Mouse (Mus musculus): Measurements from ENCODE around the gene Ssu2. TPM values are rescaled to one million over a fixed set of nuclear protein-coding genes. Genes with fewer than 3 reads are reported as not detected.

Gene Ssu2
- total RNA-seq, 2 experiments from 2014 or later = 0.64 to 0.96 TPM

DNA sequence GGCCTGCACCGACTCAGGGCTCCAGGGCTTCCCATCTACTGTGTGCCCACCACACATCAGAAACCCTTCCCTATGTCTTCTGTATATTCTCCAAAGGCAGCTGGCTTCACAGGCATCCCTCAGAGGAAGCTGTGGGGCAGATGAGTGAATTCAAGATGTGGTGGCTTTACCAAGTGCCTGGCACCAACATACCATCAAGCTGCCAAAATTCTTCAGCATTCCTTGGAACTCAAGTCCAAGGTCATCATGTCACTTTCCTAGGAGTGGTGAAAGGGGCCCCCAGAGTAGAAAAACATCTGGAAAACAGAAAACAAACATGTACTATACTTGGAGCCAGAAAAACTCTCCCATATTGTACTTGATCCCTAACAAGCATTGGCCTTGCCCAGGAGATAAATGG lies 28.5 kb downstream of the Ssu2 start:
- no peak for DNase-seq
- intact Hi-C loops (cut with DNase I) = loop anchor here (1.0 kb wide), 1 partner anchor 152 kb away; no protein-coding TSS in a partner anchor

DNA sequence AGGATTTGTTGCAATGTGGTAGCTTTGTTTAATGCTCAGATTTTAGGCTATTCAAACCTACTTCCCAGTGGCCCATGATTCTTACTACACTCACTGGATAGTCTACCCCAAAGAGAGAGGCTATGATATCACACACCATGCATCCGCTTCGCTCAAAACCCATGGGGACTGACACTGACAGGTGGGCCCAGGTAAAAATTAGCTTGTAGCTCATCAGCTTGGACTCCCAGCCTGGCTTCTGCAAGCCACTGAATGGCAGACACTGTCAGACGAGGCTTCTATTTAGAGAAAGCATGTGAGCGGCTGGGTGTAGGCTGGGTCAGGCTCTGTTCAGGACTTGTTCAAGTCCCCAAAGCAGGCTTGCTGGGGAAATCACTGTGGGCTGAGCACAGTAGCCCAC lies 37.4 kb downstream of the Ssu2 start:
- DNase-seq = no peak
- intact Hi-C loops (cut with DNase I) = no loop called here

DNA sequence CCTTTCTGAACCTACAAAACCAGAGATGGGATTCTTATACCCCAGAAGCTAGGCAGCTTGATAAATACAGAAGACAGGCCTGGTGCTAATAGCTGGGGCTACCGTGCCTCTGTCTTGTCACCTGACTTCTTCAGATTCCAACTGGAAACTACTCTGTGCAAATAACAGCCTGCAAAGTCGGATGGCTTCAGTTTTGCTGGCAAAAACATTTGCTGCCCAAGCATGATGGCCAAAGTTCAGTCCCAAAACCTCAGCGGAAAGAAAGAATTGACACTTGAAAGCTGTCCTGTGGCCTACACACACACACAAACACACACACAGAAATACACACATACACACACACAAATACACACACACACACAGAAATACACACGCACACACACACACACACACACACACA lies 48.8 kb downstream of the Ssu2 start:
- DNase-seq = no peak

DNA sequence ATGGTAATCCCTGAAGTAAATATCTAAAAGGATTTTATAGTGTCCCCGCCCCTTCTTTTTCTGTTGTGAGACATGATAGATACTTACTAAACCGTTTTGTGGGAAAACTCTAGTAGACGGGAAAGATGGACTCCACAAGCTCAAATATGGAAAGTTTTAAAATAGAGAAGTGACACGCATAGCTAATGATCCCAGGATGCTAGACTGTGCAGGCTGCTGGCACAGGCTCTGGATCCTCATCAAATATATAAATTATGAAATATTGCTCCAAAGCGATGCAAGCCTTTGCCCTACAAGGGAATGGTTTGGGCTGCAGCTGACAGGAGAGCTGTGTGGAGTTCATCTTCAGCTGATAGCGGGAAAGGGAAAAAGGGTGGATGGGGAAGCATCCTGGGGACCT lies 50.2 kb downstream of the Ssu2 start:
- intact Hi-C loops (cut with DNase I) = no loop called here
- DNase-seq = no peak

More for the DNA sequence above, 48.8 kb downstream of the Ssu2 start:
- intact Hi-C loops (cut with DNase I) = no loop called here

DNA sequence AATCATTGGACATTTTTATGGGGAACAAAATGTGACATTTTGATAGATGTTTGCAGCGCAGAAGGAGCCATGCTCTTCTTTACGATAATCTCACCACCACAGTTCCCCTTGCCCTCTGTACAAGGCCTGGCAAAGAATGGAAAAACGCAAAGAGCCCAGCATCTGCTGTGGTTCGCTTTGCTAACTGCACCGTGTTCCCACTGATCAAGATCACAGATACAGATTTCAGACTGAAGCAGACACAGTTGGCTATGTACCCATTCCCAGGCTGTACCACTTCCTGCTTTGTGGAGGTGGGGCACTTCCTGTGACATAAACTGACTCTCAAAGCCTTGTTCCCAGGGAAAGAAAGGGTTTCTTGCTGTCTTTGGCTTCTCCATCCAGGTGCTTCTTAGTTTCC lies 53.9 kb downstream of the Ssu2 start:
- DNase-seq = no peak
- intact Hi-C loops (cut with DNase I) = no loop called here

DNA sequence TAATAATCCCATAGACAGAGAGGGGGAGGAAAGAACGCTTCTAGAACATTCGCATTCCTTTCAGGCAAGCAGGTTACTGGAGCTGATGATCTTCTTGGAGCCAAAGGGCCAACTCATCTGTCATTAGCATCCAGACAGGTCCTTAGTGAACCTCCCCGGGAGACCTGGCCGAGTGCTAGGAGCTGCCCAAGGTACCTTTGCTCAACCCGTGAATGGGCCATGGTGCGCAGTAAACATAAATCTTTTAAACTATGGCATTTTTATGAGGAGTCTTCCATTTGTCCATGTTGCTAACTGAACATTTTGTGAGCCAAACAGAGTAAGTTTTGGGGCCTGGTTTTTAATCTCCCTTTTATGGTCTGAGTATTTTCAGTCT lies 56.6 kb downstream of the Ssu2 start:
- no peak for DNase-seq
- intact Hi-C loops (cut with DNase I) = no loop called here

DNA sequence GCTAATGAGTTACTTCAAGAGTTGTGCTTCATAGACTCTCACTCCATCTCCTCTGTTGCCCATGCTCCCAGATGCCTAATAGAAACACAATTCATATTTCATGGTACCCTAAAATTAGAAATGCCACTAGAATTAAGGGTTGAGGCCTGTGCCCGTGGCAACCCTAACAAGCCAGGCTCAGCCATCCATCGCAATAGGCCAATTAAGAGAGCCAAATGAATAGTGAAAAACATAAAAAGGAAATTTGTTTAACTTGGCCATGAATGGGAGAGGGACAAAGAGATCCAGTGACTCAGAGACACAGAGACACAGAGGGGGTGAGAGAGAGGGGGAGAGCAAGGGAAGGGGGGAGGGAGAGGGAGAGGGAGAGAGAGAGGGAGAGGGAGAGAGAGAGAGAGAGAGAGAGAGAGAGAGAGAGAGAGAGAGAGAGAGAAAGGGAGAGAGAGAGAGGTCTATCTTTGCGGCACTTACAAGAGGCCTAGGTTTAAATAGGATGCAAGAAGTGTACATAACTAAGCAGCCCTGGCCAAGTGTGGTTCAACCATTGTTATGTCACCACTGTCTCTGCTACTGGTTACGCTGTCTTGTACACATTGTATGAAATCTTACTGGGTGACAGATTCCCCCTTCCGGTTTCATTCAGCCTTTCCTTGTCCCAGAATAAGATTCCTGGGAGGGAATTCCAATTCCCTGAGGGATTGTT lies 57.2 kb downstream of the Ssu2 start:
- intact Hi-C loops (cut with DNase I) = no loop called here
- DNase-seq = no peak

DNA sequence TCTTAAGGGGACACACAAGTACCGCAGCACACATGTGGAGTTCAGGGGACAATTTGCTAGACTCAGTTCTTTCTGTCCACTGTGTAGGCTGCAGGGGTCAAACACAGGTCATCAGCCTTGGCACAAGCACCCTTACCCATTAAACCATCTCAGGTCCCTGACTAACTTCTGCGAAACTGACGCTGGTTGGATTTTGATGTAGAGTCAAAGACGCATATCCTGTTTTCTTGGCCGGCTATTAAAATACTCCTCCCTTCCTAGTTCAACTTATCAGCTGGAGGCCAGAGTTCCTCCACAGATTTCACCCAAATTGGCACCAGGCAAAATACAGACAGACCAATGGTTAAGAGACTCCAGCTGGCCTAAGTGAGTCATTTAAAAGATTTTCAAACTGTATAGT lies 60.0 kb downstream of the Ssu2 start:
- intact Hi-C loops (cut with DNase I) = no loop called here

DNA sequence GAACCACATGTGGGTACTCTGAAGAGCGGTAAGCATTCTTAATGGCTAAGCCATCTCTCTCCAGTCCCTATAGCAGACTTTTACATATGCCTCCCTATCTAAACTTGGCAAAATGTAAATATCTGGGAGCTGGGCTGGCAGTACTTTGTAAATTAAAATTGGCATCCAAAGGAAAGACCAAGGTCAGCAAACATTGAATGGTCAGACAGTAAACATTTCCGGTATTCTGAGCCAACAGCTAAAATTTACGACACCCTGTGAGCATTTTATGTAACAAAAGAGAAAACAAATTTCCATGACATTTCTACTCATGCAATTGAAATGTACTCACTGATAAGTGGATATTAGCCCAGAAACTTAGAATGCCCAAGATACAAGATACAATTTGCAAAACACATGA lies 62.6 kb downstream of the Ssu2 start:
- intact Hi-C loops (cut with DNase I) = no loop called here
- DNase-seq = no peak

More for the DNA sequence above, 60.0 kb downstream of the Ssu2 start:
- DNase-seq = no peak

DNA sequence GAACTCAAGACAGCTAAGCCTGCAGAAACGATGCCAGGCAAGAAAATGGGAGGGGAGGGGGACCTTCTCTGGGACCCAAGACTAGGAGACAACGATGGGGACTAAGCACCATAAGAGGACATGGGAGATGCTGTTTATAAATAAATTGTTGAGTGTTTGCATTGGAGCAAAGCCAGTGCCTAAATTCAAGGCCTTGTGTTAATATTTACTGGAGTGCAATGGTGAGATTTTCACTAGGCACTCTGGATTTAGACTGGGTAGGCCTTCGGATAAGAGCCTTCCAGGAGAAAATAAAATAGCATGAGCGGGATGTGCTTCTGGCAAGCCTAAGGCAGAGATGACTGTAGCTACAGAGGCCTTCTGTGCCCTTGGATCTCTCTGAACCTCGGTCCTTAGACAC lies 64.9 kb downstream of the Ssu2 start:
- DNase-seq = no peak
- intact Hi-C loops (cut with DNase I) = no loop called here

DNA sequence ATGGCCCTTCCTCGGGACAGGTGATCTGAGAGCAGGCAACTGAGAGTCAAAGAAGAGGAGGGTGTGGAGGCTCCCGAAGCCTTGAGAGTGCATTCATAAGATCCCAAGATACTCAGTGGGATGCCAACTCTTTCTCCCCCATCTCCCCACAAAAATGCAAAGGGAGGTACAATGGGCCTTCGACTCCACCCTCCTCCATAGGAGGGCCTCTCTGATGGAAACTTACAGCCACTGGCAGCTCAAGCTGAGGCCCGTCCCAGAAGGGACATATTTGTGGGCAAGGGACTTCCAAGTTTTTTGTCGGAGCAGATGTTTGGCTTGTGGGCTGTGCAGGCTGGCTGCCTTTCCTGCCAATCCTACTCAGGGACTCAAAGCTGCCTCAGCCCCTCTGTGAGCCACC lies 67.1 kb downstream of the Ssu2 start:
- no peak for DNase-seq
- intact Hi-C loops (cut with DNase I) = no loop called here

DNA sequence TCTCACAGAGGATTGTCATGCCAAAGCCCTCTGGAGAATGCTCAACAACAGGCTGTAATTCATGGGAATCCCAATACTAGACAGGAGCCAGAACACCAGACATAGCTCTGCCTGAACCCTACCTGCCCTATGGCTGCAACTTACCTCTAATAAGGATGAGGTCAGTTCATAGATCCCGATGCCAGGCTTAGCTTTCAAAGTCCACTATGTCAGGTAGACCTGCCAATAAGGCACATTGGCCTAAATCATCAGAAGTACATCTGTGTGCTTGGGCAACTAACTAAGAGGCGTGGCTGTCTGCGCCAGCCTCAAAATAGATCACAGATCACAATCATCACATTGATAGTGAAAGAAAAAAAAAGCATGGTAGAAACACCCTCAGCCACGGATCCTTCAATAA lies 68.4 kb downstream of the Ssu2 start:
- intact Hi-C loops (cut with DNase I) = no loop called here
- no peak for DNase-seq

DNA sequence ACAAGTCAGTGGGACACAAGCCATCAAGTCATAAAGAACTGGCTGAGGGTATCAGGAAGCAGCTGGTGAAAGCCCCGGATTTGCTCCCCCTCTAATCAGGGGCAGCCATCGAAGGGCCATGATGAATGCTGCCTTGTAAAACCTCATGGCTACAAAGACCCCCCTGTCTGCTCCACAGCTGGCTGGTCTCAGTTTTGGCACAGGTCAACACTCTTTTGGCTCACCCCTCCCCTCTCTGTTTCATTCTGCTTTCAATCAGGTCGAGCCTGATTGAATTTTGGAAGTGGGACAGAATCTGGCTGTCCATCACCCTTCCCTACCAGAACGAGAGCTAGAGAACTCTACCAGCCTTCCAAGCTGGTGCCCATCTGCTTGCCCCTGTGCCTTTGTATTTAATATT lies 76.4 kb downstream of the Ssu2 start:
- DNase-seq = no peak
- intact Hi-C loops (cut with DNase I) = no loop called here

DNA sequence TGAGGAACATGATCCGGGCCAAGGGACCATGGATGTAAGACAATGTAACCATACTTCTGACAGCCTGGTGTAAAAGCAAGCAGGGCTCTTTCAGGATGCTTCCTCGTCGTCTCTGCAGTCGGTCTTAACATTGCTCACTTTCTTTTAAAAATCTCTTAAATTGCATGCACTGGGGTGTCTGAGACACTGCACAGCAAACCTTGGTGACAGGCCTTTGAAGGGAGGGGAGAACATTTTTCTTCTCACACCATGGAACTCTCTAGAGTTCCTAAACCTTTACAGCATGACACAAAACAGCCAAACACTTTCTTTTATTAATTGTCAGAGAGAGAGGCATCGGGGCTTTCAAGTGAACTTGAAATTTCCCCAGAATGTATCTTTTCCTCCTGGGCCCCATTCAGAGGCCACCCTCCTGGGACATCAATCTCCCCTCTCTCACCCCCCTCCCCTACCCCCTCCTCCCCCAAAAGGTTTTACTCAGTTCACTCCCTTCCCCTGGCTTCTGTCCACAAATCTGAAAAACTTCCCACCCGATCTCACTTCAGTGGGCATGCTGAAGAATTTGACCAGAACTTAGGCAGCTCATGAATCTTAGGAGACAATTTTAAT lies 78.4 kb downstream of the Ssu2 start:
- DNase-seq = no peak
- intact Hi-C loops (cut with DNase I) = no loop called here

Other genes starting within 250 kb of the Ssu2 start
- 100 to 1,000 TPM in 1 of 2 experiments, 10 to 100 TPM in 1; 62.6 to 127 TPM for gene Lmcd1, start 114.3 kb downstream of the Ssu2 start, total RNA-seq (2021)
- gene Cav3, start 71.5 kb upstream of the Ssu2 start, total RNA-seq (2021) = 10 to 100 TPM; 77.5 to 89.4 TPM
- gene Oxtr, start 101.9 kb upstream of the Ssu2 start, total RNA-seq (2021) = under 1 TPM; 0.07 to 0.08 TPM